Mouse (Mus musculus) thymus, adult 18-20 months (tissue): Measurements from ENCODE around the gene Snx13.

Source experiments
- DNase-seq, 2 experiments: peaks; one replicate each; pipeline ENCODE4 v3.0.0; 2022; ENCODE audit warnings: mixed read lengths in 2 of 2

The Snx13 gene

DNA sequence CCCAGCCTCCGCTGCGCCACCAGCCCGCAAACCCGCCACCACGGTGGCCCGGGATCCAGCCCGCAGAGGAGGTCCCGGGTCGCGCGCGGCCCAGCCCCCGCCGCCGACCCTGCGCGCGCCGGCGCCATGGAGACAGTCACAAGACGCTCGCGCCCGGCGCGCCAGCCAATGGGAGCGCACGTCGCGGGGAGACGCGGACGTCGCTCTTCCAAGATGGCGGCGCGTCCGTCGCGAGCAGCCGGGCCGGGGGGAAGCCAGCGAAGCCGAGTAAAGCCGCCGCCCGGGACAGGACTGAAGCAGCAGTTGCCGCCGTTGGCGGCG lies at the start of gene Snx13:
Snx13 (plus strand) TSS at position 188 of the 321 bp plus-strand sequence.
- peak; percentile 80 to 81 for DNase-seq

DNA sequence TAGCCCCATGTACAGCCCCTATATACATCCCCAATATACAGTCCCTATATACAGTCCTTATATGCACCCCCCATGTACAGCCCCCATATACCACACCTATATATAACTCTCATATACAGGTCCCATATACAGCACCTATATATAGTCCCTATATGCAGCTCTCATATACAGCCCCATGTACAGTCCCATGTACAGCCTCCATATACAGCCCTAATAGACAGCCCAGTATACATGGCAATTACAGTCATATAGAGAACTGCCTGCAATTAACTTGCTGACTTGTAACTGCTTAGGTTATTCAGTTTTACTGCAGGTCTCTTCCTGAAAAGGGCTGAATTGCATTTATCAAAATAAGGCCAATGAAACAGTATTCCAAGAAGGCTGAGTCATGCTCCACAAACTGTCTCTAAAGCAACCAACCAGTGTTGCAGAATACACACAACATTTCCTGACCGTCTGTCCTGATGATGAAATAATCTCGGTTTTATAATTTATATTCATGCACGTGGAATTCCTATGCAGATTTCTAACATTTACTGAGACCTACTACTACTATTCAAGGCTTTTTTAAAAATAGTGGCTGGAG lies 49.3 kb upstream of the Snx13 start:
- DNase-seq: no peak

GRCm38 (mm10) chr12:34998778-34999467 lies 48.1 kb upstream of the Snx13 start:
- DNase-seq: no peak

- no peak for DNase-seq
Measured at GRCm38 (mm10) chr12:35000323-35000722, 46.7 kb upstream of the Snx13 start.

- no peak for DNase-seq
Measured at GRCm38 (mm10) chr12:35005748-35006147, 41.2 kb upstream of the Snx13 start.

- DNase-seq: no peak
Measured at GRCm38 (mm10) chr12:35007851-35008250, 39.1 kb upstream of the Snx13 start.

DNA sequence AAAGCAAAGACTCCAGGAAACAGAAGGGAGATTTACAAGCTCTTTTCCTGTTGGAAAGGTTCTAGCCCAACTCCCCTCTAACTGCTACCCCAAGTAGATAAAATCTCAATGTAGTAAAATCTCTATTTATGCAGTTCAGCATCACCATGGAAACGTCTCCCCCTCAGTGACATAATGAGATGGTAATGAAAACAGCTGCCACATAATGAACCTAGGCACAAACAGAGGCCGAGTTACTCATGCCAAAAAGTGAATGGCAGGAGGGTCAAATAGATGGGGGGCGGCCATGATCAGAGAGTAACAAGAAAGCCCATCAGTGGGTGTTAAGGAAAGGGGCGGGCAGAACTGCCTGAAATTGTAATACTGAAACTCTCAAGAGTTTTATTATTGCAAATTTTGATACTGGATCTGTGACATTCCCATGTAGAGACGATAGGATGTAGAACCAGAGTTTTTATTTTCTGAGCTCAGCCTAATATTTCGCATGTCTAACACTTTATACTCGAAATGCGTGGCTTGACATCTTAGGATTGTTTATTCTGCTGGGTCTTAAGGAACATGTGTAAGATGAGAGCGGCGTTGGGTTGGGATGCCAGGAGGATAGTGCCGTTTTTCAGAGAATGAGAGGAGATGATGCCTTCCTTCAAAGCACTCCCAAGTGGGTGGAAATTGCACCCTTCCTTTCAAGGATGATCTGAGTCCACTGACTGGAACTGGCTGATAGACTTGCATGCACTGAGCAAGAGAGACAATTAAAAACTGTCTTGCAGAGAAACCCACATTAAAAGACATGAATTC lies 38.4 kb upstream of the Snx13 start:
- no peak for DNase-seq

DNA sequence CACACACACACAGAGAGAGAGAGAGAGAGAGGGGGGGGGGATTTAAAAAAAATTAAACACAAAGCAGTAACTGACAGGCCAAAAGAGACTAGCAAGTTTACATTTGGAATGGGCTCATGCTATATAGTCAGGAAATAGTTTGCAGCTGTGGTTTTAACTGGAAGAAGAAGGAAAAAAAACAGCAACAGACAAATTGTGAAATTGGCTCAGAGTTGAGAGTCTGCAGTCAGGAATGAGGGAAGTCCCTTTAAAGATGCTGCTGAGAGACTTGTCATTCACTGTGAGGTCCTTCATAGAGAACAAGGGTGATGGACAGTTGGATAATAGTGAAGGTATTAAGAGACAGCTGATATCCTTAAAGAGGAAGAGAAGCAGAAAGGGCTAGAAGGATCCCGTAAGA lies 35.5 kb upstream of the Snx13 start:
- no peak for DNase-seq

DNA sequence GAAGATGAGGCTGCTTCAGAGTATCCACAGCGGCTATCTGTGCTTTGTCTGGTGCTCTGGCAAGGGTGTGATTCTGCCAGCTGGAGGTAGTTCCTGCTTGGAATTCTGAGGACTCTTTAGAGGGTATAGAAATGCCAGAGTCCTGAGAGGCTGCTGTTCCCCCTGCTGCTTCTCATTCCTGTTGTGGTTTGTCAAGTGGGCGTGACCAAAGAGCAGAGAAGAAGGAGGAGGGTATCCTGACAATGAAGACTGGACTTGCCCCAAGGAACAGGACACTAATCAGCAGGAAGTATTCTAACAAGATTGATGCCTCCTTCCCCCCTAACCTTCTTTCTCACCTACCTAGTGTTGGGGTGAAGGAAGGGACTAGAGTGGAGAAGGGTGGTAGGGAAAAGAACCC lies 33.0 kb upstream of the Snx13 start:
- no peak for DNase-seq

GRCm38 (mm10) chr12:35016056-35016455 lies 30.9 kb upstream of the Snx13 start:
- no peak for DNase-seq

GRCm38 (mm10) chr12:35016481-35017250 lies 30.3 kb upstream of the Snx13 start:
- no peak for DNase-seq

DNA sequence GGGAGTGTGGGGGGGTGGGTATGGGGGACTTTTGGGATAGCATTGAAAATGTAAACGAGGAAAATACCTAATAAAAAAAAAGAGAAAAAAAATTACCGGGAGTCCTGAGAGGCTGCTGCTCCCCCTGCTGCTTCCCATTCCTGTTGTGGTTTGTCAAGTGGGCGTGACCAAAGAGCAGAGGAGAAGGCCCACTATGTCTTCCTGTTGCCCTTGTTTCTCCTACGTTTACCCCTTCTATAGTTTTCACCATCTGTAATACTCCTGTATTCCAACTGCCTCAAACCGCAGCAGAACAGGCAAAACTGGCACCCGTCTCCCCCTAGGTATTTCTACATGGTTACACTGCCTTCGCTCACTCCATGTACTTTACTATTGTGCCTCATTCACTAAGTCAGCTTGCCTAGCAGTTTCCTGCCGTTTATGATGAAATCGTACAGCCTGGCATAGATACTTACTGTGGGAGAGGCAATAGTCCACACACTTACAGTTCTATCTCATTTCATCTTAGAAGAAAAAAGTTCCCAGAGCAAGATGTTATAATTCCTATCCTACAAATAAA lies 28.2 kb upstream of the Snx13 start:
- DNase-seq: no peak

DNA sequence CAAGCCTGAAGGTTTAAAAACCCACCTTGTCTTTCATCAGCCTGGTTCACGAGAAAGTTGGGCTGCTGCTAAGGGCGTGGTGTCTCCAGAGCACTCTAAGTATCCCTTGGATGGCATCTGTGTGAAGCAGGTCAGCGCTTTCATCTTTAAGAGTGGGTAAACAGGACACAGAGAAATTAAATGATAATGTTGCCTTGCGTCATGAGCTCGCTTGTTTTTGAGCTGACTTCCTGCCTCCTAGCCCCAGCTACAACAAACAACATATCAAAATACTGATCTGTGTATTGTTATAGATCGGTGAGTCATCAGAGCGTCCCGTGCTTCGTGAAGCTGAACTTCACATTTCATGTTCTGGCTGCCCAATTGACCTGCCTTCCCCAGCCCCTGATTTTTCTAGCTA lies 25.7 kb upstream of the Snx13 start:
- no peak for DNase-seq

- DNase-seq: no peak
Measured at GRCm38 (mm10) chr12:35022066-35022465, 24.9 kb upstream of the Snx13 start.

- DNase-seq: no peak
Measured at GRCm38 (mm10) chr12:35025916-35026432, 21.0 kb upstream of the Snx13 start.

- no peak for DNase-seq
Measured at GRCm38 (mm10) chr12:35027533-35027932, 19.5 kb upstream of the Snx13 start.

DNA sequence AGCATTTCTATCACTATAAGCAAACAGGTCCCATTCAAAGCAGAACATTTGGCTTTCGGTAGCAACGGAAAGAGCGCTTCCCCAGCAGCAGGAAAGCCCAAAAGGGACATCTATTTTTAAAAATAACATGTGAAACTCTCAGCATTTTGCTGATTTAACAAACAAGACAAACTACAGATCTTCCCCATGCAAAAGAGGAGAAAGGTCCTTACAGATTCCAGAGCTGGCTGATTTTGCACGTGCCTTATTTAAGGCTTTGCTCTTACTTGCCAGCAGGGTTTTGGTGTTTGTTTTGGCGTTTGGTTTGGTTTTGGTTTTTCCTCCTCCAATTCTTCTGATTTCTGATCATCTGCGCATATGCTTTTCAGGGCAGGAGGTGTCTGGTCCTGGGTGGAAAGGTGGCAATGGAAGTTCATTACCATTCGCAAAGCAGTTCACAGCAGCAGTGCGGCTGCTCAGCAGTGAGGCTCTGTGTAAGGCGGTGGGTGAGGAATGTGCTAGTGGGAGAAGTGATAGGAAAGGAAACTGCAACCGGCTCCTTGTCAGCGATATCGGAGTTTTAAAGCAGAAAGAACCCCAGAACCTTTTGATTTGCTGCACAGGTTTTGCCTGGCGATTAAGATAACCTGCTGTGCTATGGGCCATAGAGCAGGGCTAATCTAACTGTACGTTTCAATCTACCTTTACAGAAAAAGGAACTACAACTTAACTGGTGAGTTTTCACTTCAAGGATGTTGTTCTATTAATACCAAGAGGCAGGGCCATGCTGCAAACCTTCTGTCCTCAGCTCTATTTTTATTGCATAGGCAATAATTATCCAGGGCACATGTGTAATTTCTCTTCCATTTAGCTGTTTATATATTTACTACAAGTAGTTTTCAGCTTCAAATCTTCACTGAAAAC lies 8.1 kb upstream of the Snx13 start:
- no peak for DNase-seq

- no peak for DNase-seq
Measured at GRCm38 (mm10) chr12:35039571-35039936, 7.4 kb upstream of the Snx13 start.

- DNase-seq: no peak
Measured at GRCm38 (mm10) chr12:35041964-35042363, 5.0 kb upstream of the Snx13 start.

- no peak for DNase-seq
Measured at GRCm38 (mm10) chr12:35046310-35046998, 532 bp upstream of the Snx13 start.
